Mouse (Mus musculus) lung, postnatal 4 days (tissue): ENCODE measurements around the gene Slc12a8.

Experiments
- DNase-seq, 2 experiments: peaks; one replicate each; pipeline ENCODE4 v3.0.0; 2021

Gene Slc12a8

DNA sequence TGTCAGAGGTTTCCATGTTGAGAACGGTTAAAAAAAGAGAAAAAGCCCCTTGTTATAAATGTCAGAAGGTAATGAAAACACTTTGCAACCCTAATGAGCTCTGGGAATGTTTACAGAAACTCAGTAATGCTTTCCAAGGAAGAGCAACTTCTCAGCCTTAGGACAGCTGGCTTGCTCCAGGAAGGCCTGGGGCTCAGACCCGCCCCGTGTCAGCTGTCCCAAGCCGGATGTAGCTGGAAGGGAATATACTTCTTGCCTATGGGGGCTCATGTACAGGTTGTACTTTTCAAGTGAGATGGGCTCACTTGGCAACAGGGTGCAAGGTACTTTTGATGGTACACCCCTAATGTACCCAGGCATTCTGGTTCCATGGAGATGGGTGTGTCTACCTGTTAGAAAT lies 28.4 kb downstream of the Slc12a8 start:
- no peak for DNase-seq

GRCm38 (mm10) chr16:33553689-33554342 lies 36.7 kb downstream of the Slc12a8 start:
- DNase-seq, result no peak

- DNase-seq, result no peak
Measured at GRCm38 (mm10) chr16:33558121-33558520, 41.0 kb downstream of the Slc12a8 start.

GRCm38 (mm10) chr16:33560281-33560680 lies 43.2 kb downstream of the Slc12a8 start:
- peak; percentile 93 for DNase-seq

DNA sequence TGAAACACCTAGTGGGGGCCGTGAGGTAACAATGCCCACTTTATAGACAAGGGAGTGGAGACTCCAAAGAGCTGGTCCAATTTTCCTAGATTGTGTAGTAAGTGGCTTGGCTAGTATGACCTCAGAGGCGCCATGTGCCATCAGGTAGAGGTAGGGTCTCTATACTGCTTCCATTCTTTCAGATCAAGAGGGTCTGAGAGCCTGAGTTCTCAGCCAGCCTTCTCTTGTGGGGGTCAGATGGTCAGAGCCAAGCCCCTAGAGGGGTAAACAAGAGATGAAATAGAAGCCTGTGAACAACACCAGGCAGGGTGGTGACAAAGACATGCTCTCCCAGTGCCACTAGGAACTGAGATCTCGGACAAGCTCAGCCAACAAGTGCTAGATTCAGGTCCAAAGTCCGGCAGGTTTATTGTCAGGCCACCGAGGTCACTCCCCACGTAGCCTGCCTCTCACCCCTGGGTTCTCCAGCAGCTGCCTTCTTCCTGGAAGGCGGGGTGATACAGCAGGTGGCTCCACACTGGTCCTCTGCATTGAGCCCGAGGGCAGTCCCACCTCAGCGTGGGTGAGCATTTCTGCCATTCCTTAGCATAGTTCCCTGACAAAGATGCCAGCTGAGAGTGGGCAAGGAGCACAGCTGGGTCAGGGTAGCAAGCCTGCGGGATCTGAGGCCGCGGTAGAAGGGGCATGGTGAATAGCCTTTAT lies 44.3 kb downstream of the Slc12a8 start:
- no peak for DNase-seq

GRCm38 (mm10) chr16:33562874-33563537 lies 45.9 kb downstream of the Slc12a8 start:
- peak; percentile 44 to 70 for DNase-seq

DNA sequence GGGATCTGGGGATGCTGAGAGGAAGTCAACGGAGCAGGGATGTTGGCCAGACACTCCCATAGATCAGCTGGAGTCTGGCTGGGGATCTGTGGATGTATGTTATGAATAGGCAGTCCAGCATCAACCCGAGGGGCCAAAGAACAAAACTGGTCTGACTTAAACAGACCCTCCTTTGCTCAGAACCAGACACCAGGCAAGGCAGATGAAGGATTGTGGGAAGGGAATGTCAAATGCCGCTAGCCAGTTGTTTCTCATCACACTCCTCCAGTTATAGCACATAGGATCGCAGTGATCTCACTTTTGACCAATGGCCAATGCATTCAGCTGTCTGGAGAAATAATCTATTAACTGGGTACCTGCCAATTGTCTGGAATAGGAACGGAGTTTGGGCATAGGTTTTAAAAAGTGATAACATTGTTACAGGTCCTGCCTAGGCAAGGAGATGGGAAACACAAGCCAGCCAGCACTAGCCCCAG lies 46.4 kb downstream of the Slc12a8 start:
- peak; percentile 44 to 51 for DNase-seq

DNA sequence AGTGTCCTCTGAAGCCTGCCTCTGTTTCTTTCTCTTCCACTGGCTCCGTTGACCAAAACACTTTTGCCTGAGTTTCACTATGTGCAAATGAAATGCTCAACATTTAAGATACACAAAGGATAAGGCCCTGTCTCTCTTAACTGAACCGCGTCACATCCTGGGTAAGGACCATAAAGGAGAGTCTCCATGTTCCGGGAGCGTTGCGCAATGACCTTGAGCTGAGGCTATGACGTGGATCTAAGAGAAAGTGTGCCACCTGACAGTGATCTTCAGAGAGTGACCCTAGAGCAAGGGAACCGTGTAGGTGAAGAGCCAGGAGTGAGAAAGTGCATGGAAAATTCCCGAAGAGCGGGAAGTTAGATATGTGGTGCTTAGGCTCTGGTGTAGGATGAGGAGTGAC lies 49.3 kb downstream of the Slc12a8 start:
- no peak for DNase-seq

DNA sequence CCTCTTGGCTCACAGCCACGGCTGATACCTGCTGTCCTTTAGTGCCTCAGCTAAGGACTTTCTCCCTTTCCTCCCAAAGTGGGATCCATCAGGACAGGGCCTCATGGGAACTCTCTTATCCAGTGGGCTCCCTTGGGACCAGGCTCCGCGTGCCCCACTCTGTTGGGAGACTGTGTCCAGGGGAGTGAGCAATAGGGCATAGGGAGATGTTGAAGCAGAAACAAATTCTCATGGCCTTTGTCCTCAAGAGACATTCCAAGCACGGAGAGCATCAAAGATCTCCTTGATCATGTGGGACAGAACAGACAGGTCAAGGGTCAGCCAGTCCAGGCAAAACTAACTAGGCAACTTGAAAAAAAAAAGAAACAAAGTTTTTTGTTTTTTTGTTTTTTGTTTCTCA lies 50.6 kb downstream of the Slc12a8 start:
- DNase-seq, result no peak

DNA sequence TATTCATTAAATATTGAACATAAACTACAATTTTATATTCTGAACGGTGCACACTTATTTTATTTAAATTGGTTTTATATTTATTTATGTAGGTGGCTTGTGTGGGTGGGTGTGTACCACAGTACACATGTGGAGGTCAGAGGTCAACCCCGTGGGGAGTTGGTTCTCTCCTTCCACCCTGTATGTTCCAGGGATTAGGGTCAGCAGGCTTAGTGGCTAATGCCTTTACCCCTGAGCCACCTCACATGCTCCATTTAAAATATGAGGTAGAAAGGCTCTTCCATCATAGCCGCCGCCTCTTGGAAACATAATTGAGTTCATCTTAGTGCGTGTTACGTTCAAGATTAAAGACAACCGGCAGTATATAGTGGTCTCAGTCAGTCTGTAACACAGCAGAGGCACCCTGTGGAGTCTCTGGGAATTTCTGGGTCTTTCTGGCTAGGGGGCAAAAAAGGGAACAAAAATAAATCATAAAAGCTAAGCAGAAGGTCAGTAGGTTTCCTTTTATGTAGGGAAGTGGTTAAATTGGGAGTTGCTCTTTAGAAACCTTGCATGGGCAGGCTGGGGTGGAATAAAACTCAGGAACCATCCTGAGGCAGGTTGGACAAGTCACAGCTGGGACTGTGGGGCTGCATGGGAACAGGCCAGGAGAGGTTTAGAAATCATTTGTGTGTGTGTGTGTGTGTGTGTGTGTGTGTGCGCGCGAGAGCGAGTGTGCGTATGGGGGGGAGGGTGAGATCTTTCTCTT lies 51.3 kb downstream of the Slc12a8 start:
- no peak for DNase-seq

- DNase-seq, result no peak
Measured at GRCm38 (mm10) chr16:33572646-33573045, 55.5 kb downstream of the Slc12a8 start.

DNA sequence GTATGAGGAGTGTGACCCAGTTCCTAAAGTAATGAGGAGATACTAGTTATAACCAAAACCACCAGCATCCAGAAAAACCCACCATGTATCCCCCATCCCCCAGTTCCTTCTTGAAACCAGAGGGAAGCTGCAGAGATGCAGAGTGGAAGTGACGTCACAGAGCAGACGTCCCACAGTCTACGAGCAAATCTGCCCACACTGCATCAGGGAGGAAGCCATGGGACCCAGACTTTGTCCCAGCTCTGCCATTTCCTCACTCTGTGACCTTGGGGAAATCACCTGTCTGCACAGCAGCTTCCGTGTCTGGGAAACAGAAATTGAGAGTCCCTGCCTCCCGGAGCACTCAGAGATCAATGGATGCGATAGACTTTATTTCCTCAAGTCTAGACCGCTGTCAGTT lies 56.6 kb downstream of the Slc12a8 start:
- no peak for DNase-seq

DNA sequence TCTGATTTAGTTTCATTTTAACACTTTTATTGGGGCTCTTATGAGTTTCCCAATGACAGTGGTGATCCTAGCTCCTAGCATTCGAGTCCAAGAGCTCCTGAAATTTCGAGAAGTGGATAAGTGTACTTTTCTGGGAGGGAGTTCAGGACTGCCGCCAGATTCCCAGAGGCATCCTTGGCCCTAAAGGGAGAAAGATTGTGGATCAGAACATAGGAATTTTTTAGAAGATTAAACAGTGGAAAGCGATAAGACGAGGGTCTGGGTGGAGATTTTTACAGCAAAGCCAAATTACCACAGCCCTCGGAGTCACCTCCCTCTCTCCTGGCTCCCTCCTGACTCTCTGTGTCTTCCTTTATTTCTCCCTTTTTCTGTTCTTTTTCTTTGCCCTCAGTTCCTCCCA lies 58.6 kb downstream of the Slc12a8 start:
- DNase-seq, result no peak

DNA sequence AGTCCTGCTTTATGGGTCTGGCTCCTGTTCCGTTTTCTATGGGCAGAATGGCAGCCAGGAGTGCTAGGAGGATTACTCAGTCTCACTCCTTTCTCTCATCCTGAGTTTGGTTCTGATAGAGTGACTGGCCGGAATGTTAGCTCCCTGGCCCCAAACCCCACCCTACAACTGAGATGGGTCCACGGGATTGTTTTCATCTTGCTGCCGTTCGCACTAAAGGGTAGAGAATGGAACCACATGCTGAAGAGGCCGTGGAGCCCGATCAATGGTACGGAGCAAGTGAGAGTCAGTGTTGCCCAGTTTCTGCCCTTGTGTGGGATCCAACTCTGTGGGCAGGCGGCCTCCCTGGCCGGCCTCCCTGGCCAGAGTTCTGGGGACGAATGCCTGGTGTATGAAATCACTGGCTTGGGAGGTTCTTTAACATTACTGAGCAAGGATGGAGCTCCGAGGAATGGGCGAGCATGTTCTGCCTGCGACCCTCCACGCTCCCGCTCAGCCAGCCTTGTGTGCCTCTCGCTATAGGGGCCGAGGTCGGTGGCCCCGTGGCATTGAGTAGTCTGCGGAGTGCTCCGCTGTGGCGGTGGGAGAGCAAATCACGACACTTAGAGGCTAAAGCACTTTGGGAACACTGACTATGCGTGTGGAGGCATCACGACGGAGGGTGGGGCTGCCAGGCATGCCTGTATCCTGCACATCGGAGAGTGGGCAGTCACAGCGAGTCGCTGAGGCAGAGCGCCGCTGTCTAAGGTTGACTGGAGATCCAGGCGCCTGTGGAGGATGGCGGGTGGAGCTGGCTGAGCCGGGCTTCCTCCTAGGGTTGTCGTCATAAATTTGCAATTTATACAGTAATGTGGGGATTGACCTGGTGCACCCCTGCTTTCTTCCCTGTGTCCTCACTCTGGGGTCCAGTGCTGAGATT lies 59.4 kb downstream of the Slc12a8 start:
- DNase-seq, result peak; percentile 25 to 54

DNA sequence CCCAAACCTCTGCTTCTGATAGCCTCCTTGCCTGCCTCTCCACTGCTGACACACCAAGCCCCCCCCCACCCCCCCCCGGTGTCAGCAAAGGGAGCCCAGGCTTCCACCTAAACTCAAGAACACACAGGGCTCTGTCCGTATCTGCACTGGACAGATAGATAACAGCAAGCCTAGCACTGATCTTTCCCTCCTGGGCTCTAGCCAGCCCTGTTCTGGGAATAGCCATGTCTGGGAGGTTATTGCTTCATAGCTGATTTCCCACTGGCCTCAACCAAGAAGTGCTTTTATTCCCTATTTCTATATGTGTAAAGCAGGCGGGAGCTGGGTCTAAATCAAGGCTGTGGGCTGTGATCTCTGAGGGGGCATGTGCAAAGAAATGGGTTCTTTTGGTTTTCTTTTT lies 61.3 kb downstream of the Slc12a8 start:
- no peak for DNase-seq

GRCm38 (mm10) chr16:33580331-33580730 lies 63.2 kb downstream of the Slc12a8 start:
- no peak for DNase-seq

DNA sequence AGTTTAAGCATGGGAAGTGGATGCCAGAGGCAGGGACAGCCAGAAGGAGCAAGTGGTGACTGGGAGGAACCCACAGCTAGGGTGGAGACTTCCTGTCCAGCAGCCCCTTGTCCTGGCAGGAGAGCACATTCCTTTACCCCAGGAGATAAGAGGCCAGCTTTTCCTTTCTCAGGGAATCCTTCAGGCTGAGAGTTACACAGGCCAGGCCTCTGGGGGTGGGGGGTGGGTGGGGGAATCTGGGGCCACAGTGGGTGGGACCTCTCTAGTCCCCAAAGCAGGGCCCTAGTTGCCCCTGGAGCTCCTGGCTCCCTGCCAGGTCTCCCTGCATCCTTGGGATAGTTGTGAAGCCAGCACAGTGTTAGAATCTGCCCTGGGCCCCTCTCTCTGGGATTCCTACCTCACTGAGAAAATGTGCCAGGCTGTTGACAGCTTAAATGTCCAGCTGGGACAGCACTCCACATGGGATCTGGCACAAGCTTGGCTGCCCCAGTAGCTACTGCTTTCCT lies 63.7 kb downstream of the Slc12a8 start:
- peak; percentile 79 to 91 for DNase-seq

- DNase-seq, result peak; percentile 61 to 83
Measured at GRCm38 (mm10) chr16:33581661-33582099, 64.6 kb downstream of the Slc12a8 start.

- no peak for DNase-seq
Measured at GRCm38 (mm10) chr16:33582495-33582894, 65.4 kb downstream of the Slc12a8 start.

GRCm38 (mm10) chr16:33583333-33583732 lies 66.2 kb downstream of the Slc12a8 start:
- DNase-seq, result no peak

GRCm38 (mm10) chr16:33583881-33584454 lies 66.8 kb downstream of the Slc12a8 start:
- peak; percentile 79 to 90 for DNase-seq
